Mouse (Mus musculus) liver, postnatal 0 days (tissue): Measurements from ENCODE around the gene Gatad1. TPM values are rescaled to one million over a fixed set of nuclear protein-coding genes. Genes with fewer than 3 reads are reported as not detected.

Source experiments
- ATAC-seq: fragments of 200-750 bp; cut with Nextera tagmentation; 2 replicates; pipeline ENCODE4 v1.8.0; 2017; ENCODE audit warnings: mild to moderate bottlenecking, moderate library complexity
- DNase-seq: peaks from one replicate; pipeline ENCODE4 v3.0.0-alpha.2; 2016
- H3K27ac ChIP-seq: fragments of 300-500 bp; sonication (generic); 2 replicates; pipeline ENCODE4 v1.5.1; 2014; ENCODE audit warnings: antibody characterized with exemption, moderate library complexity, mild to moderate bottlenecking, low read depth
- H3K27me3 ChIP-seq: fragments of 300-500 bp; sonication (generic); 2 replicates; pipeline ENCODE4 v1.6.1; 2014; ENCODE audit warnings: low read length, control low read depth, mixed read lengths; ENCODE audit not compliant: insufficient read depth
- H3K36me3 ChIP-seq: fragments of 300-500 bp; sonication (generic); replicated peaks from 2 replicates; pipeline ENCODE4 v1.6.1; 2014; ENCODE audit warnings: mild to moderate bottlenecking, control low read depth, low read length, moderate library complexity, mixed read lengths; ENCODE audit not compliant: insufficient read depth
- H3K4me1 ChIP-seq: fragments of 300-500 bp; sonication (generic); 2 replicates; pipeline ENCODE4 v1.6.1; 2014; ENCODE audit warnings: antibody characterized with exemption, mild to moderate bottlenecking, control low read depth; ENCODE audit not compliant: insufficient read depth
- H3K4me2 ChIP-seq: fragments of 300-500 bp; sonication (generic); 2 replicates; pipeline ENCODE4 v1.6.1; 2014; ENCODE audit warnings: low read depth, mild to moderate bottlenecking, low read length, moderate library complexity, mixed read lengths
- H3K4me3 ChIP-seq: fragments of 300-500 bp; sonication (generic); 2 replicates; pipeline ENCODE4 v1.5.1; 2014; ENCODE audit warnings: low read depth, low read length
- H3K9ac ChIP-seq: fragments of 300-500 bp; sonication (generic); replicated peaks from 2 replicates; pipeline ENCODE4 v1.6.1; 2014; ENCODE audit warnings: mild to moderate bottlenecking, moderate library complexity
- H3K9me3 ChIP-seq: fragments of 300-500 bp; sonication (generic); 2 replicates; pipeline ENCODE4 v1.6.1; 2016; ENCODE audit warnings: mild to moderate bottlenecking, control low read depth, low read length, mixed read lengths
- CTCF ChIP-seq: sonication (generic); IDR thresholded peaks from 2 replicates; pipeline ENCODE4 v1.5.1; 2016; ENCODE audit warnings: antibody characterized with exemption, low read depth
- EP300 ChIP-seq: IDR thresholded peaks from 2 replicates; pipeline ENCODE4 v1.6.1; 2016; ENCODE audit warnings: antibody characterized with exemption, low read depth, mild to moderate bottlenecking
- WGBS: fragments of 180-500 bp; shearing (Covaris S2); extraction: QIAGEN DNeasy Blood & Tissue Kit; methylation state at CpG from one replicate; pipeline ENCODE4 v1.1.7; 2014; ENCODE audit not compliant: insufficient replicate concordance; 5-methylcytosine and 5-hydroxymethylcytosine counted together
- polyA plus RNA-seq: library from polyadenylated mRNA; unstranded; fragments of >200 nt; fragmentation: Nextera tagmentation; extraction: Ambion mirVana; gene quantifications from 2 replicates; pipeline ENCODE4 v1.2.1, GENCODE M21; 2015

The Gatad1 gene
- polyA plus RNA-seq, 1 experiment from 2014 or later: 26.9 TPM

GRCm38 (mm10) chr5:3646539-3646938, 10.4 kb downstream of the Gatad1 start:
- Histone ChIP-seq H3K36me3 (peaks cover 16% of the 10 kb centered on the region), H3K9ac (peak overlapping the region; percentile 95), H3K4me1 (peaks cover 10% of the 10 kb centered on the region; the same call in 1 of the 2 replicates), H3K4me2 (peak overlapping the region; percentile 83), H3K27me3 (no peaks in the 10 kb centered on the region), H3K9me3 (no peaks in the 10 kb centered on the region), H3K27ac (peak overlapping the region; percentile 97), H3K4me3 (peak overlapping the region; percentile 99)
- DNase-seq (no peak), ATAC-seq (no peak)
- no peak for TF ChIP-seq EP300
- TF ChIP-seq CTCF: no peak
- 24% methylated on average over 6 of the region's 6 CpGs for WGBS

- ATAC-seq (no peak), DNase-seq (no peak)
- no peaks in the 10 kb centered on the region for H3K9me3 ChIP-seq
- TF ChIP-seq EP300 (no peak), CTCF (no peak)
- H3K27me3 ChIP-seq: no peaks in the 10 kb centered on the region
- H3K27ac ChIP-seq: no peak overlapping the region
- no peak overlapping the region for H3K4me3 ChIP-seq
- 0 out of 2 replicates have a peak overlapping the region, but pooled peaks have one; percentile 3 for H3K4me2 ChIP-seq
- H3K36me3 ChIP-seq: peaks cover 25% of the 10 kb centered on the region
- 82% methylated on average over 6 of the region's 6 CpGs for WGBS
- no peak overlapping the region for H3K9ac ChIP-seq
- peaks cover 10% of the 10 kb centered on the region; the same call in 1 of the 2 replicates for H3K4me1 ChIP-seq
Measured at GRCm38 (mm10) chr5:3645326-3645725, 11.7 kb downstream of the Gatad1 start.

GRCm38 (mm10) chr5:3644621-3645020, 12.4 kb downstream of the Gatad1 start:
- ATAC-seq (no peak), DNase-seq (no peak)
- H3K9me3 ChIP-seq: no peaks in the 10 kb centered on the region
- H3K9ac ChIP-seq: no peak overlapping the region
- WGBS: 90% methylated on average over 6 of the region's 6 CpGs
- no peak overlapping the region for H3K27ac ChIP-seq
- H3K27me3 ChIP-seq: no peaks in the 10 kb centered on the region
- TF ChIP-seq EP300 (no peak), CTCF (no peak)
- no peak overlapping the region for H3K4me2 ChIP-seq
- peaks cover 26% of the 10 kb centered on the region for H3K36me3 ChIP-seq
- no peak overlapping the region for H3K4me3 ChIP-seq
- peaks cover 10% of the 10 kb centered on the region; the same call in 1 of the 2 replicates for H3K4me1 ChIP-seq

- H3K9me3 ChIP-seq: no peaks in the 10 kb centered on the region
- TF ChIP-seq CTCF (no peak), EP300 (no peak)
- H3K4me3 ChIP-seq: no peak overlapping the region
- H3K27me3 ChIP-seq: no peaks in the 10 kb centered on the region
- WGBS: 74% methylated on average over 8 of the region's 8 CpGs
- H3K9ac ChIP-seq: no peak overlapping the region
- H3K4me1 ChIP-seq: no peaks in the 10 kb centered on the region
- no peak overlapping the region for H3K27ac ChIP-seq
- no peak for DNase-seq
- no peak overlapping the region for H3K4me2 ChIP-seq
- H3K36me3 ChIP-seq: peaks cover 21% of the 10 kb centered on the region
- no peak for ATAC-seq
Measured at GRCm38 (mm10) chr5:3635286-3635685, 21.7 kb downstream of the Gatad1 start.

GRCm38 (mm10) chr5:3633951-3634350, 23.0 kb downstream of the Gatad1 start:
- Histone ChIP-seq H3K9ac (no peak overlapping the region), H3K9me3 (no peaks in the 10 kb centered on the region), H3K27ac (no peak overlapping the region), H3K4me1 (no peaks in the 10 kb centered on the region), H3K4me2 (no peak overlapping the region), H3K27me3 (no peaks in the 10 kb centered on the region), H3K36me3 (peaks cover 22% of the 10 kb centered on the region; the same call in 1 of the 2 replicates), H3K4me3 (no peak overlapping the region)
- no peak for ATAC-seq
- TF ChIP-seq CTCF: peak; percentile 54
- no peak for TF ChIP-seq EP300
- DNase-seq: no peak
- WGBS: 66% methylated on average over 4 of the region's 4 CpGs

GRCm38 (mm10) chr5:3633315-3633714, 23.7 kb downstream of the Gatad1 start:
- Histone ChIP-seq H3K4me1 (no peaks in the 10 kb centered on the region), H3K27ac (no peak overlapping the region), H3K27me3 (no peaks in the 10 kb centered on the region), H3K9me3 (no peaks in the 10 kb centered on the region), H3K4me2 (no peak overlapping the region), H3K36me3 (peaks cover 22% of the 10 kb centered on the region; the same call in 1 of the 2 replicates), H3K4me3 (no peak overlapping the region), H3K9ac (no peak overlapping the region)
- ATAC-seq: no peak
- 92% methylated on average over 13 of the region's 13 CpGs for WGBS
- no peak for DNase-seq
- TF ChIP-seq CTCF: no peak
- no peak for TF ChIP-seq EP300

- Histone ChIP-seq H3K4me3 (no peak overlapping the region), H3K9ac (no peak overlapping the region), H3K36me3 (peaks cover 22% of the 10 kb centered on the region; the same call in 1 of the 2 replicates), H3K27me3 (no peaks in the 10 kb centered on the region), H3K9me3 (no peaks in the 10 kb centered on the region), H3K4me2 (no peak overlapping the region), H3K27ac (no peak overlapping the region), H3K4me1 (no peaks in the 10 kb centered on the region)
- ATAC-seq (no peak), DNase-seq (no peak)
- no peak for TF ChIP-seq CTCF
- WGBS: 78% methylated on average over 5 of the region's 5 CpGs
Measured at GRCm38 (mm10) chr5:3632285-3632684, 24.7 kb downstream of the Gatad1 start.
